Mouse (Mus musculus): ENCODE results near the gene Tbxas1. TPM values are rescaled to one million over a fixed set of nuclear protein-coding genes. Genes with fewer than 3 reads are reported as not detected.

Gene Tbxas1
- polyA plus RNA-seq, 1 experiment from 2014 or later, result 1.5 TPM

GRCm38 (mm10) chr6:39120685-39121084 lies 245.5 kb downstream of the Tbxas1 start:
- no peak overlapping the region for H3K4me3 ChIP-seq (ENCODE audit: low read depth, low read length)
- no peak overlapping the region for H3K9ac ChIP-seq (ENCODE audit: low read length)
- DNase-seq (ENCODE audit: low spot score), result no peak
- no peak for ATAC-seq (replicated peaks; ENCODE audit: low FRiP score)
- no peaks in the 10 kb centered on the region for H3K36me3 ChIP-seq (ENCODE audit: control insufficient read depth, insufficient read depth, low read length)
- peaks cover 27% of the 10 kb centered on the region for H3K27me3 ChIP-seq (ENCODE audit: control insufficient read depth, insufficient read depth, low read length)
- H3K4me1 ChIP-seq (replicated peaks; ENCODE audit: control insufficient read depth, insufficient read depth, low read length), result peaks cover 3% of the 10 kb centered on the region; the same call in 1 of the 2 replicates
- no peak overlapping the region for H3K4me2 ChIP-seq (ENCODE audit: low read depth, low read length, severe bottlenecking)
- 60% methylated on average over 3 of the region's 3 CpGs for WGBS
- no peak overlapping the region for H3K27ac ChIP-seq (ENCODE audit: low read depth, low read length)
- H3K9me3 ChIP-seq (ENCODE audit: control insufficient read depth, low read length), result peaks cover 4% of the 10 kb centered on the region; the same call in 1 of the 2 replicates

DNA sequence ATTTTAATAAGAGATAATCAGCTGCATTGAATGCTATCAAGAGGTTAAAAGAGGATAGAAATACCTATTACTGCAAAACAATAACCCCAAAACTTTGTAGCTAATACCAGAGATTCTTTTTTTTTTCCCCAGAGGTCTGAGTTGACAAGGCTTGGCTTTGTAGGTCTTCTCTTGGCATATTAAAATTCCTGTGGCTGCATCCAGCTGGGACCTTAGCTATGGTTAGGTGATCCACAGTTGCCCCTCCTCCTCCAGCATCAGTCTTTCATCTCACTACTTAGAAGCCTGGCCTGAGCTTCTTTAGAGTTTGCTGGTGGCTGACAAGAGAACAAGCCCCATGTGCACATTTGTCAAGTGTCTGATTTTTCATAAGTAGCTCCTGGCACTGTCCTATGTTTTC lies 249.5 kb downstream of the Tbxas1 start:
- Histone ChIP-seq H3K4me2 (ENCODE audit: low read depth, low read length, severe bottlenecking) (no peak overlapping the region), H3K36me3 (ENCODE audit: control insufficient read depth, insufficient read depth, low read length) (no peaks in the 10 kb centered on the region), H3K27ac (ENCODE audit: low read depth, low read length) (no peak overlapping the region), H3K4me3 (ENCODE audit: low read depth, low read length) (no peak overlapping the region), H3K4me1 (replicated peaks; ENCODE audit: control insufficient read depth, insufficient read depth, low read length) (no peaks in the 10 kb centered on the region), H3K9ac (ENCODE audit: low read length) (no peak overlapping the region), H3K27me3 (ENCODE audit: control insufficient read depth, insufficient read depth, low read length) (no peaks in the 10 kb centered on the region), H3K9me3 (ENCODE audit: control insufficient read depth, low read length) (no peaks in the 10 kb centered on the region)
- ATAC-seq (replicated peaks; ENCODE audit: low FRiP score) (no peak), DNase-seq (ENCODE audit: low spot score) (no peak)

- DNase-seq (ENCODE audit: low spot score), result no peak
- WGBS, result 38% methylated on average over 4 of the region's 4 CpGs
- H3K9ac ChIP-seq (ENCODE audit: low read length), result no peak overlapping the region
- H3K4me3 ChIP-seq (ENCODE audit: low read depth, low read length), result no peak overlapping the region
- no peaks in the 10 kb centered on the region for H3K4me1 ChIP-seq (replicated peaks; ENCODE audit: control insufficient read depth, insufficient read depth, low read length)
- no peak overlapping the region for H3K27ac ChIP-seq (ENCODE audit: low read depth, low read length)
- no peaks in the 10 kb centered on the region for H3K27me3 ChIP-seq (ENCODE audit: control insufficient read depth, insufficient read depth, low read length)
- H3K9me3 ChIP-seq (ENCODE audit: control insufficient read depth, low read length), result no peaks in the 10 kb centered on the region
- H3K4me2 ChIP-seq (ENCODE audit: low read depth, low read length, severe bottlenecking), result no peak overlapping the region
- ATAC-seq (replicated peaks; ENCODE audit: low FRiP score), result no peak
- peaks cover 5% of the 10 kb centered on the region; the same call in 1 of the 2 replicates for H3K36me3 ChIP-seq (ENCODE audit: control insufficient read depth, insufficient read depth, low read length)
These were observed 256.3 kb downstream of the Tbxas1 start for GRCm38 (mm10) chr6:39131480-39131879.

DNA sequence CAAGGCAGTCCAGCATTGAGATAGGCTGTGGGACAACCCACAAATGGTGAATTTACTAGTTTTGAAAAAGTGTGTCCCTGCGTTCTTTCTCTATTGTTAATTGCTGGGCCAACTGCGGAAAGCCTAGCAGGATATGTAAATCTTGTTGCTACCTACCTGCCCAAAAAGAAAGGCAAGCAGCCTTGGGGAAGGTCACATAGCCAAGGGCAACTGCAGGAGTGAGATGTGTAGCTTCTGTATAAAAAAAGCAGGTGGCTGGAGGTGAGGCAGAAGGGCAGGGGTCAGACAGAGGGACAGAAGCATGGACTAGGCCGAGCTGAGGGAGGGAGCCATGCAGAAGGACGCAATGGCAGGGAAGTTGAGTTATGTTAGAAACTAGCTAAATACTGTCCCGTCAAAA lies 257.4 kb downstream of the Tbxas1 start:
- H3K4me3 ChIP-seq (ENCODE audit: low read depth, low read length), result no peak overlapping the region
- no peak for ATAC-seq (replicated peaks; ENCODE audit: low FRiP score)
- no peak overlapping the region for H3K27ac ChIP-seq (ENCODE audit: low read depth, low read length)
- no peak for DNase-seq (ENCODE audit: low spot score)
- WGBS, result 68% methylated on average over 5 of the region's 5 CpGs
- H3K4me2 ChIP-seq (ENCODE audit: low read depth, low read length, severe bottlenecking), result no peak overlapping the region
- no peak overlapping the region for H3K9ac ChIP-seq (ENCODE audit: low read length)
- H3K4me1 ChIP-seq (replicated peaks; ENCODE audit: control insufficient read depth, insufficient read depth, low read length), result no peaks in the 10 kb centered on the region
- H3K36me3 ChIP-seq (ENCODE audit: control insufficient read depth, insufficient read depth, low read length), result peaks cover 5% of the 10 kb centered on the region; the same call in 1 of the 2 replicates
- H3K27me3 ChIP-seq (ENCODE audit: control insufficient read depth, insufficient read depth, low read length), result no peaks in the 10 kb centered on the region
- no peaks in the 10 kb centered on the region for H3K9me3 ChIP-seq (ENCODE audit: control insufficient read depth, low read length)

Other genes starting within 250 kb of the Tbxas1 start
- 0.15 TPM in 1 of 2 replicates, not detected in the other for gene Klrg2, start 238.2 kb upstream of the Tbxas1 start, polyA plus RNA-seq (2014; fragmentation: Nextera tagmentation; extraction: Ambion mirVana)
- gene Clec2l, start 212.3 kb upstream of the Tbxas1 start, polyA plus RNA-seq (2014; fragmentation: Nextera tagmentation; extraction: Ambion mirVana), result 0.95 and 1.9 TPM in 2 replicates
- 31.0 and 33.5 TPM in 2 replicates for gene Hipk2, start 761 bp downstream of the Tbxas1 start, polyA plus RNA-seq (2014; fragmentation: Nextera tagmentation; extraction: Ambion mirVana)
- 2.6 and 3.1 TPM in 2 replicates for gene Parp12, start 242.9 kb downstream of the Tbxas1 start, polyA plus RNA-seq (2014; fragmentation: Nextera tagmentation; extraction: Ambion mirVana)